Mouse (Mus musculus) lung, postnatal 0 days (tissue): ENCODE measurements around the gene Ecd.
A peak's percentile ranks its signal among the peaks of the same experiment; 100 is the strongest.

Source experiments
- CTCF ChIP-seq: IDR thresholded peaks from 2 replicates; pipeline ENCODE4 v1.5.1; 2016; ENCODE audit warnings: antibody characterized with exemption, mild to moderate bottlenecking
- EP300 ChIP-seq: IDR thresholded peaks from 2 replicates; pipeline ENCODE4 v1.6.1; 2016; ENCODE audit warnings: antibody characterized with exemption, mild to moderate bottlenecking, control low read depth

DNA sequence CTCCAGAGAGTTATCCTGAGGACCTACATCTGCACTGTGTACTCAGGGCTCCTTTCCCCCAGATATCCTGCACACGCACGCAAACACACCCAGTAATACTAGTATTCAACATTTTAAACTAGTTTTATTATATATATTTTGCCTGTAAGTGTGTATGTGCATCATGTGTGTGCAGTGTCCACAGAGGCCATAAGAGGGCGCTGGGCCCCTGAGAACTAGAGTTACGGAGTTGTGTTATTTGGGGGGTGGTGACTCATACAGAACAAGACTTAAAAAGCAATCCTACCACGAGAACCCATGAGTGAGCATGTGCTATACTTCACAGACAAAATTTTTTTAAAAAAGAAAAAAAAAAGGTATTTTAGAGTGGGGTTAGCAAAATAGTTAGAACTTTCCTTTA is 8.5 kb downstream of the Ecd start:
- TF ChIP-seq CTCF (peak; percentile 11; the same call in 1 of the 2 replicates), EP300 (no peak)
